25 mouse cellular contexts compared by ENCODE assay signal in the genomic region with DNA sequence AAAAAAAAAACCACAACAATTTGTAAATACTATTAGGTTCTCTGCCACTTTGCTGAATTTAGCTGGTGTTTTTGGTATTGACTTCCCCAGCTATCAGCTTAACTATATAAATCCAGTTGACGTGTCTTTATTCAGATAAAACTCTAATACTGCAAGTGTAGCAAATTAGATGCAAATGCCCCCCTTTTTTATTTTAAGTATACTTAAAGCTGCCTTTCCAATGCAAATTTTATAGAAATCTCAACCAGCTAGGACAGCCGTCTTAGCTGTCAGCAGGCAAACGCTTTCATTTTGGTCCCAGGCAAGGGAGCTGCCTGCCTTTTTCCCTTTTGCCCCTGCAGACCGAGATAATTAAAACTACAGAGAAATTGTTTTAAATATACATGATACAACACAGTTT.
"Had no signal": no experiment of that assay in that cellular context is flagged by ENCODE, and none has a peak within 500 bp of the region (broad histone marks: within the 10 kb centered on the region; RNA-seq: fewer than 3 reads in every experiment).

No protein-coding gene starts in this region.

- ATAC-seq: hindbrain, embryonic 16.5 days; inflammation-experienced regulatory T-cells, adult 6 months; intestine, embryonic 15.5 days; intestine, postnatal 0 days had no signal

- H3K36me3 ChIP-seq: heart, embryonic 10.5 days; heart, embryonic 12.5 days; hindbrain, embryonic 10.5 days; hindbrain, embryonic 12.5 days; intestine, embryonic 15.5 days; limb, embryonic 10.5 days; limb, embryonic 12.5 days had no signal

- H3K9me3 ChIP-seq: heart, embryonic 10.5 days; heart, embryonic 12.5 days; hindbrain, embryonic 10.5 days; hindbrain, embryonic 12.5 days; intestine, embryonic 15.5 days; limb, embryonic 10.5 days; limb, embryonic 12.5 days had no signal

- H3K4me2 ChIP-seq: heart, embryonic 12.5 days; hindbrain, embryonic 12.5 days; hindbrain, embryonic 14.5 days; intestine, embryonic 15.5 days; limb, embryonic 12.5 days had no signal

- H3K27ac ChIP-seq: gastrocnemius, adult 2 months; heart, embryonic 10.5 days; hindbrain, embryonic 10.5 days; hindbrain, embryonic 12.5 days; hindbrain, embryonic 14.5 days; intestine, embryonic 15.5 days; layer of hippocampus, adult 2 months; left cerebral cortex, adult 2 months; limb, embryonic 10.5 days; limb, embryonic 12.5 days had no signal

- H3K4me1 ChIP-seq: intestine, embryonic 15.5 days had no signal

- DNase-seq: gastrocnemius, adult 2 months; gastrocnemius, postnatal 10 days; gastrocnemius, postnatal 25 days; heart, adult 18-20 months; heart, postnatal 10 days; heart, postnatal 4 days; kidney, adult 18-20 months; kidney, adult 8-10 months; kidney, postnatal 10 days; kidney, postnatal 25 days; kidney, postnatal 4 days; liver had no signal

- H3K4me3 ChIP-seq: gastrocnemius, adult 2 months; heart, embryonic 10.5 days; heart, embryonic 12.5 days; hindbrain, embryonic 10.5 days; hindbrain, embryonic 12.5 days; intestine, embryonic 15.5 days; layer of hippocampus, adult 2 months; left cerebral cortex, adult 2 months; limb, embryonic 10.5 days; limb, embryonic 12.5 days had no signal

- H3K9ac ChIP-seq: heart, embryonic 12.5 days; hindbrain, embryonic 12.5 days; hindbrain, embryonic 14.5 days; intestine, embryonic 15.5 days; limb, embryonic 12.5 days had no signal
